Mouse (Mus musculus) WW6 (cell line): ENCODE results near the gene Gfi1.

Source experiments
- DNase-seq: peaks from one replicate; pipeline ENCODE4 v3.0.0-alpha.2; 2013; ENCODE audit warnings: low read depth, low spot score

Gfi1 gene

DNA sequence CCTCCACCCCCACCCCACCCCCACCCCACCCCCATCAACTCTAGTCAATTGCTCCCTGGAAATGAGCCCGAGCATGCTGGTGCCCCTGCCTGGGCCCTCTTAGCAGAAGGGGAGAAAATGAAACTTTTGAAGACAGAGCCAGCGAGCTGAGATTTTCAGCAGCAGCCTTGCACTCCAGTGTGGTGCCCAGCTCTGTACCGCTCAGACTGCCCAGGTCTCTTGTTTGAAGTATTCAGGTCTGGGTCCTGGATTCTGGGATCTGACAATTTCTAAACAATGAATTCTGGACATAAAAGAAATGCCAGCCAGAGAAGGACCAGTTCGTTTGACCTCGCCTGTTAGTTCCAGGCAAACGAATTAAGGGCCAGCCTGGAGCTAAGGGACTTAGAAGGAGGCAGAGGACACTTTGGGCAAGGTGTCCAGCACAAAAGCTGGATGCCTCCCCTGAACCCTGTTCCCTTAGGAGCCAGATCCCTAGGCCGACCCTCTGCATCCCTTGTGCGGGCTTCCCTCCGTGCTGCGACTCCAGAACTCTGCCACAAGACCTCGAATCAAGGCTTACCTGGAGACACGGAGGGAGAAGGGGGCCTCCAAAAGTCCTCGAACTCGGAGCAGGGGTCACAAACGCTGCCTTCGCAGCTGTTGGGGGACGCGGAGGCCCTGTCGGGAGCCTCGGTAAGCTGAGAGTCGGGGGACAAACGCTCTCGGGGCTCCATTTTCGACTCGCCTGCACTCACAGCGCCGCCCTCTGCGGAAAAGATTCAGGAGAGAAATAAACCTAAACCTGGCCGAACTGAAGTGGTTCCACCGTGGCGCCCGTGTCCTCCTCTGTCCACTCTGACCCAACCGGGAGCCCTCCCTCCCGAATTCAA lies 2.9 kb downstream of the Gfi1 start:
- no peak for DNase-seq

GRCm38 (mm10) chr5:107721638-107722011 lies 4.2 kb downstream of the Gfi1 start:
- DNase-seq: no peak

GRCm38 (mm10) chr5:107720991-107721637 lies 4.7 kb downstream of the Gfi1 start:
- DNase-seq: no peak

DNA sequence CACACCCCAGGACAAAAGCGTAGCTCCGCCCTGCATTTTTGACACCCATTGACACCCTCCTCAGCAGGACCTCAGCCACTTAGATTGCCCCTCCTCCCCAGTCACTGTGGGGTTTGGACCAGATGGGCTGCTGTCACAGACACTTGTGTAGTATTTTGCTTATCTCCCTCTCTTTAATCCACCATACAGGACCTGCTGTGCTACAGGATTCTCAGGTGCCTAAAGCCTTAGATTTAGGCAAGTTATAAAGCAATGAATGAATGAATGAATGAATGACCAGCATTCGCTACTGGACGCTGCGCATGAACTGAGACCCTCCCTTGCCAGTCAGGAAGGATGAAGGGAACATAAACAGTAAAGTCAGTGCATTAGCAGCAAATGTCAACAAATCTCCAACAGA lies 5.3 kb downstream of the Gfi1 start:
- DNase-seq: no peak

GRCm38 (mm10) chr5:107719786-107720185 lies 6.0 kb downstream of the Gfi1 start:
- DNase-seq: no peak

DNA sequence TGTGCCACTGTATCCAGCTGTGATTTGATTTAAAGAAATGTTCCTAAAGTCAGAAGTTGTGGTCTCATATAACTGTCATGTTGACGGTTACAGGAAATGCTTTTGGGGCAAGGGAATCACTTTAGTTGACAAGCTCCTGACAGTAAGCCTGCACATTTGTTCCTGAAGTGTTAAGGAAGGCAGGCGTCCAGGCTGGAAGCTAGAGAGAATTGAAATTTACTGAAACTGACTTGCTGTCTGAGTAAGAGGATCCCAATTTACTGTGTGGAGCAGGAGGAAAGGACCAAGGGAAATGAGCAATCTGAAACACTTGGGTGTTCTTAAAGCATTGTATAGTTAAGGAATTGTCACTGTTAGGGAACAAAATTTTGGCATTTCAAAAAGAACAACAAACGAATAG lies 6.6 kb downstream of the Gfi1 start:
- DNase-seq: no peak

DNA sequence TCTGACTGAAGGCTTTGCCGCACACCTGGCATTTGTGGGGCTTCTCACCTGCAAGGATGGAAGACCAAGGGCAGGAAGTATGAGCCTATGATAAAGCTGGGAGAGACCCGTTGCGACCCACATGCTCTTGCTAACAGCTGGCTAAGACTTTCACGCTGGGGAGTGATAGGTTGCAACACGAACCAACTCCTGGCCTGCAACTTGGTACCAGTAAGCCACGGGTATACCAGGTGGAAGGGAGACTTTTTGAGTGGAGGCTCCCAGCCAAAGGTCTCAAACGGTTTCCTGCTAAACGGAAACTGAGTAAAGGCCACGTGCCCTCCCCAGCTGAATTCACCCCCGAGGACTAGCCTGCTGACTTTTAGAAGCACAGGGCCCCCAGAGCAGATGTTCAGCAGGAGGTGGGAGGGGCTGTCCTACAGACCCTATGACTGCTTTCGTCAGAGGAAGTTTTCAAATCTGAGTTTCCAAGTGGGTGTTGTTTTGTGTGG lies 7.9 kb downstream of the Gfi1 start:
- no peak for DNase-seq

DNA sequence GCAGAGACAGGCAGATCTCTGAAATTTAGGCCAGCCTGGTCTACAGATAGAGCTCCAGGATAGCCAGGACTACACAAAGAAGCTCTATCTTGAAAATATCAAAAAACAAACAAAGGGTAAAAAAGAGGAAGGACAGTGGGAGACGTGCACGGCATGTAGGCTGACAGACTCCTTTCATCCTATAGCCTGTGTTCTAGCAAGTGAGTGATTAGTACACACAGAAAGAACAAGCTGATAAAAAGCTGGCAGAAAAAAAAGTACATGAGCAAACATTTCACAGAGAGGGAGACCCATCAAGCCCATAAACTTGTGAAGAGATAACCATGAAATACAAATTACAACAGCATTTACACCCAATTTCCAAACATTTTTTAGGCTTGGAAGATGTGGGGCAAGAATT lies 14.1 kb downstream of the Gfi1 start:
- DNase-seq: no peak

GRCm38 (mm10) chr5:107708124-107708797 lies 17.6 kb downstream of the Gfi1 start:
- no peak for DNase-seq

DNA sequence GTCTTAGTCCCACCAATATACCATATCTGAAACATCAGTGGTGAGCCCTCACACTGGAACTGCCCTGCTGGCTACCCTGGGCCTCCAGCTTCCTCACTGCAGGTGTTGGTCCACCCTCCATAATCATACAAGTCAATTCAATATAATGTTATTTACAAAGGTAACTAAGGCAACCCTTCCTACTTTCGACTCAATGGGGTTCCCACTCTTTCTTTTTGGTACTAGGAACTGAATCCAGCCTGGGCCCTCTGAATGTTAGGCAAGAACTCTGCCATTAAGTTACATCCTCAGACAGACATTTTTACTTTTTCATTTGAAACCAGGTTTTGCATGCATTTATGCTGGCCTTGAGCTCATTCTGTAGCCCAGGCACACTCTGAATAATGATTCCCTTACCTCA lies 19.6 kb downstream of the Gfi1 start:
- DNase-seq: no peak

DNA sequence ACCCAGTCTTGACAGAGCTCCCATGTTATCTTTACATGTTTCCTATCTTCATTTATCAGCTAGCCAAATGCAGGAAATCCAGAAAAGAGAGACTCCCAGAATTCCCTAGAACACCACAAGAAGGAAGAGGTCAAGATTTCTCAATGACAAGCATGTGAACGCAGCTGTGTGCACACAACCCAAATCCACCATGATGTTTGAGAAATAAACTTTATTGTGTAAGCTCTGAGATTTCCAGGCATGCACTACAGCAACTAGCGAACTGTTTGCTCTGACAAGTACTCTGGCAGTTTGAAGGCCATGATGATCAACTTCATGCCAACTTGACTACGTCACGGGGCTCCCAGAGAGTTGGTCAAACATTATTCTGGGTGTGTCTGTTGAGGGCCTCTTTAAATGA lies 20.1 kb downstream of the Gfi1 start:
- no peak for DNase-seq

- DNase-seq: no peak
Observed at GRCm38 (mm10) chr5:107703207-107703763, 22.6 kb downstream of the Gfi1 start.

GRCm38 (mm10) chr5:107701658-107702057 lies 24.2 kb downstream of the Gfi1 start:
- no peak for DNase-seq

GRCm38 (mm10) chr5:107700873-107701272 lies 25.0 kb downstream of the Gfi1 start:
- DNase-seq: no peak

DNA sequence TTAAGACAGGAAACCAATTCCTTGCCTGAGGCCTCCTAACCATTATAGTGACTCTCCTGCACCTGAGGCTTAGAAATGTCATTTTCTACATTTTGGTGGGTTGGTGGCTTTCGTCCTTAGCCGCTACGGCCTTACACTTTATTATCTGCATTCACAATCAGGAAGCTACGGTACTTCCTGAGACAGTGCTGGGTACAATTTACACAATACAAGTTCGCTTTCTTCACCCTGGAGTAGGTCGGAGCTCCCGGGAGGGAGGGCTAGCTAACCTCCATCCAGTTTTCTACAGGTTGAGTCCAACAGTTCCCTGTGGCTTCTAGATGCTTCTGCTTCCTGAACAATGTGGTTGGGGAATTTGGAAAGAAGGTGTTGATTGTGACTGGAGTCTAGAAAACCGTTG lies 26.9 kb downstream of the Gfi1 start:
- no peak for DNase-seq

- no peak for DNase-seq
Observed at GRCm38 (mm10) chr5:107695019-107695418, 30.8 kb downstream of the Gfi1 start.

DNA sequence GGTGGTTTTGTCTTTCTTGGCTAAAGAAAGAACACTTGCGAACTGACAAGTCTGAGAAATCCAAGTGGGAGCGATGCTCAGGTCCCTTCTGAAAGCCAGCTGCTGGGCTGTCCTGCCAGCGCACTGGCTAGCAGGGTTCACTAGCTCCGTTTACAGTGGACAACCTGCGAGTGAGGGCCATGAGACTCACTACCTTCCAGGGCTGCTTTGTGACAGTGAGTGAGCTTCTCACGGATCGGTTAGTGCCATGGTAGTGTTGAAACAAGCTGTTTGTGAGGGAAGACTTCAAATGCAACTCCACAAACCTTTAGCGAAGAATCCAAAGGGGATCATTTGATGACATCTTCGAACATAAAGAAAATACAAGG lies 37.4 kb downstream of the Gfi1 start:
- DNase-seq: no peak

DNA sequence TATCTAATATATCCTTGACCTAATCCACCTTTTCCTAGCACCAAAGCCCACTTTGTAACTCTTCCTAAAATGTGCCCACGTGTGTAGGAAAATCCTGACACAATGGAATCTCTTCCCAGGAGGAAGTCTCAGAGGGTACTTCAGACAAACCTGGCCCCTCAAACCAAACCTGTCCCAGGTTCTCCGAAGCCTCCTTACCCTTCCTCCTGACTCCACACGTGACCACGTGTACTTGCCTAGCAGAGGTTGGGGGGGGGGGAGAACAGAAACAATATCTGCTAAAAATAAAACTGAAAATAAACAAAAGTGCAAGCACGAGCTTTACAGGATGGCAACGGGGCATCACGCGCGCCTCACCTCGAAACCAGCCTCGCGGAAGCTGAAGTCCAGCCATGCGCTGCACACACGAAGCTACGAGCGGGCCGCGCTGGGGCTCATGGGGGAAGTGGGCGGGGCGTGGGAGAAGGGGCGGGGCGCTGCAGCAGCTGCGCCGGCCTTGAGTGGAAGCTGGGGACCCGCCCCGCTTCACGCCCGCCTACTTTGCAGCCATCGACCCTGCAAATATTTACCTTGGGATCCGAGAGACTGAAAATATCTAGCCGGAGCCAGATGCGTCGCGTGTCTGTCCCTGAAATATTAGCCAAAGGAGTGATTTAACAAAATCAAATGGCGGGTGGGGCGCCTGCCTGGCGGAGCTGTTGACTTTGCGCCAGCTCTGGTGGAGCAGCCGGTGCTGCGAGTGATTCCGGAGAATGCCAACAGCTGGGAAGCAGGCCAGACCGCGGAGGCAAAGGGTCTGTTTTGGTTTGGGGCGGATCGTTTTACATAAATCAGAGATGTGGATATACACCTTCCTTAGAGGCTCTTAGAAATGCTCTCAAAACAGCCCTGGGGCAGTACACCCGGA lies 38.0 kb downstream of the Gfi1 start:
- DNase-seq: peak; percentile 53

GRCm38 (mm10) chr5:107687161-107687560 lies 38.7 kb downstream of the Gfi1 start:
- DNase-seq: no peak

DNA sequence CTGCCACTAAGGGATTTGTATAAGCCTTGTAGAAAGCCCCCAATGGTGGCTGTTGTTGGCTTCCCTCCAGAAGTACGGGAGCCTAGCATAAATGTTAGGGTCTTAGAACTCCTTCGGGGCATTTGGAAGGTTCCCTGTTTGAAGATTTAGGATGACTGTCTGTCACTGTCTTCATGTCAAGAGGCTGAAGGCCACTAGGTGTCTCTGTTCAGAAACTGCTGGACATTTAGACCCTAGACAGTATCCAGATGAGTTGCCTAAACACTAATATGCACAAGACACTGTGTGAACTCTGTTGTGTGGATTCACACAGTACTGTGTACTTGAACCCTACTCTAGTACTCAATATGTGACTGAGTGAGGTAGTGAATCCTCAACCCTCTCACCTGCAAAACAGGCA lies 41.5 kb downstream of the Gfi1 start:
- no peak for DNase-seq

- no peak for DNase-seq
Observed at GRCm38 (mm10) chr5:107681300-107681699, 44.5 kb downstream of the Gfi1 start.
